Mouse (Mus musculus): Measurements from ENCODE around the gene Tomm40l.
A peak's percentile ranks its signal among the peaks of the same experiment; 100 is the strongest.

The Tomm40l gene

DNA sequence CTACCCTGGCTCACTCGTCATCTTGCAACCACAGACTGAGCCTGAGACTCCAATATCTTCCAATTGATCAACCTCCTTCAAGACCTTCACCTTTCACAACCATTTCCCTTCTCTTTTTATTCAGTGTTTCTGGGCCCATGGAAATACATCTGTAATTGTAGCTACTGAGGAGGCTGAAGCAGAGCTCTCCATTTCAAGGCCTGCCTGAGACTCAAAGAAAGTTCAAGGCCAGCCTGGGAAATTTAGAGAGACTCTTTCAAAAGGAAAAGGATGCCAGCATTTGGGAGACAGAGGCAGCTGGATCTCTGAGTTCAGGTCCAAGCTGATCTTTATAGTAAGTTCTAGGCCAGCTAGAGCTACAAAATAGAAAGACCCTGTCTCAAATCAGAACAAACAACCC lies 5.6 kb upstream of the Tomm40l start:
- no peak for DNase-seq (ENCODE audit: low read depth)

DNA sequence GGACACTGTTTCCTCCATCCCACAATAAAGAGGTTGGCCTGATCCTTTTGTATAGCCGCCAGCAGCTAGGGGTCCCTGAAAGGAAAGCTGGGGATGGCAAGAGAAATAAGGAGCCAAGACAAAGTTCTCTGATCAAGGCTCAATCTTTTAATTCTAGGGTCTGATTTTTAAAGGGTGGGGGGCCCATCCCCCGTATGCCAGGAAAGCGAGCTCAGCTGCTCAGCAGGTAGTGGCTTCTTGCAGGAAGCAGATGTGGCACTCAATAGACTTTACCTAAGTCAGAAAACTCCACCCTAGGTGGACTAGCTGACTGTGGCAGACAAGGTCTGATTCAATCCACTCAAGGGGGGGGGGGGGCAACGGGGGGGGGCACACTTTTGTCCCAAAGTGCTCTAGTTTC lies 4.5 kb upstream of the Tomm40l start:
- no peak for DNase-seq (ENCODE audit: low read depth)

DNA sequence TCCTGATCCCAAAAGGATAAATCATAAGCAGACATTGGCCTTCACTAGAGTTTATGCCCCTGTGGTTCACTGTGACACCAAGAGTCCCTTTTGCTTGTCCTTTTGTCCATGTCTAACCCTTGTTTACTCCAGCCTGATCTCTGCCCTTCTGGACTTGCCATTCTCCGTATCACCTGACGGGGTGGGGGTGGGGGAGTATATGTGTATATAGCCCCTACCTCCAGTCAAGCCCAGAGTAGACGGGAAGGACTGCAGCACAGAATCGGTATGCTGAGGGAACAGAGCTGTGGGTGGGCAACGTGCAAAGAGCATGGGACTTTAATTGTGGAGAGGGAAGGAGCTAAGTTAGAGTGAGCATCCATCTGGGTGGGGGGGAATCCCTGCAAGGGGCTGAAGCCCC lies 2.5 kb upstream of the Tomm40l start, which contains the start of gene Apoa2:
Apoa2 (plus strand) TSS at position 198 of the 400 bp plus-strand sequence.
- no peak for DNase-seq (ENCODE audit: low read depth)

DNA sequence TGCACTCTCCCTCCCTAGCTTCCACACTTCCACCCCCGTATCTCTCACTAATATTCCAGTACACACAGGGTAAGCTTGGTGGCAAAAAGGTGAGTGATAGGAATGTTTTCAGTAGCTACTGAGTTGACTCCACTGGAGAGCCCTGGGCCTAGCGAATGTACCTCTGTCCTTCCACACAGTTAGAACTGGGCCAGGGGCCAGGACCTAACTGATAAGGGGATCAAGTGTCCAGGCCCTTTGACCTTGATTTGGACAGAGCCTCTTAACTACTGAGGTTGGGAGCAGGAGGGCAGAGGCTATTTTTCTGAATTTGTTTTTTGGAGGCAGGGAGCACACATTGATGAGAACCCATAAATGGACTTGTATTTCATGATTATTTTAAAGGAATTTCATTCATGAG lies 1.5 kb upstream of the Tomm40l start:
- no peak for DNase-seq (ENCODE audit: low read depth)

DNA sequence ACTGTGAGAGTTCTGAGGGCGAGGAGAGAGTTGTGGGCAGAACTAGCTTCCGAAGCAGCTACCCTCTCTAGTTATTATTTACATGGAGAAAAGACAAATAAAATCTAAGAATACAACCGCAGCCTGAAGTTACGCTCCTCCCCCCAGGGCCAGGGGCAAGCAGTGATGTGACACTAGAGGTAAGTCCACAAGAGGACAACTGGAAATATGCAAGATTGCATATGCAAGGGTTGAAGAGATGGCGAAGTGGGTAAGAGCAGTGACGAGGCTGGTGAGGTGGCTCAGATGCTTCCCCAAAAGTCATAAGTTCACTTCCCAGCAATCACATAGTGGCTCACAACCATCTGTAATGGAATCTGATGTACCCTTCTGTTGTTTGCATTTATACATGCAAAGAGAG lies 854 bp upstream of the Tomm40l start:
- DNase-seq (ENCODE audit: low read depth), result peak; percentile 46

DNA sequence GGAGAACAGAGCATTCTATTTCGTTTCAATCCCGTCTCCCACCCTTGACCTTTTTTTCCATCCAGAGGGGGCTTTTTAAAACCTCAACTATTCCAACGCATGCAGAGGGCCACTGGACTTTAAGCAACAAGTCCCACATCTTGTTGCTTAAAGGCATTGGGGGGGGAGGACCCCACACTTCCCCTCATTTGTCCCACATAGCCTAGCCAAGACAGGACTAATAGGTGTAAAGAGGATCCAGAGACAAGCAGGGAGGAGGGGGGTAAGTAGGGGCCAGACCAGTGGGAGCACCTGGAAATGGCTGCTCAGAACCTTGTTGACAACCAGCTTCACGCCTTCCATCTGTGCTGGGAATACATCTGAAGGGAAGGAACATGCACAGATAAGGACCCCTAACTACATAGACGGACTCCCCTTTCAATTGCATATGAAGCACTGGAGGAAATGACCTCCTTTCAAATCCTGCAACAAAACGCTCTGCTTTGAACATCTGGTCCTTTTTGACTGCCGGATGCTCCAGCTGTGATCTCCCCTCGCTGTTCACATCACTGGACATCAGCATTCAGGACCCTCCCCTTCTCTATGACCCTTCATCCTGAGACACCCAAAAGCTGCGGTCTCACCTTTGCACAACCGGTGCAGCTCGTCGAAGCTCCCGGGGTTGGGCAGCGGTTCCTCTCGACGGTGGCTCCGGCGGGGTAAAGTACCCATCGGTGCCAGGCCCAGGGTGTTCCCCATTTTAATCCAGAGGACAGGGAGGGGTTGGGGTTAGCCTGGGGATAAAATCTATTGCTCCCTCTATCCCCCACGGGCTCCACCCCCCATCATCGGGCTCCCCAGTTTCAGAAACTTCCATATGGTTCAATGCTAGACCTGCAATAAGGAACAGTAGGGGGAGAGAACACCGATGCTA lies 777 bp downstream of the Tomm40l start:
- peak; percentile 42 for DNase-seq (ENCODE audit: low read depth)

- peak; percentile 89 for DNase-seq (ENCODE audit: low read depth)
Observed at GRCm38 (mm10) chr1:171220871-171221270, 1.4 kb downstream of the Tomm40l start.

DNA sequence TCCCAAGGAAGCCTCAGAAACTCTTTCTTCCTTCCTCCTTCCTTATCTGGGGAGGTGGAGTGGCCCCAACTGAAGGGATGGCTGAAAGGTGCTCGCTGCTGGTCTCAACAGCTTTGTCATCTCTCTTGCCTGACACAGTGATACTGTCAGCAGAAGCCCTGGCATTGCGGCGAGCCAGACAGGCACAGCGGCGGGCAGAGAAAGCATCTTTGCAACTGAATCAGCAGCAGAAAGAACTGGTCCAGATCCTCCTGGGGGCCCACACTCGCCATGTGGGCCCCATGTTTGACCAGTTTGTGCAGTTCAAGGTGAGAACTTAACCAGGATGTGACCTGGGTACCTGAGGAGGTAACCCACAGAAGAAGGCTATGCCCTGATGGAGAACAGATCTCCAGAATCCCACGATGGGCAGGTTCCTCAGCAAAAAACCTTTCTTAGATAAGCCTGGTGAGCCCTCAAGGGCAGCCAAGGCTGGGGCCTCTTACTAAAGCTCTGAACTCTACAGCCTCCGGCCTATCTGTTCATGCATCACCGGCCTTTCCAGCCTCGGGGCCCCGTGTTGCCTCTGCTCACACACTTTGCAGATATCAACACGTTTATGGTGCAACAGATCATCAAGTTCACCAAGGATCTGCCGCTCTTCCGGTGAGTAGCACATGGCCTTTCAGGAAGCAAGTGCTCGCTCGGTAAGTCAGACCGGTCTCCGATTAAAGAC lies 5.9 kb downstream of the Tomm40l start:
- DNase-seq (ENCODE audit: low read depth), result no peak

DNA sequence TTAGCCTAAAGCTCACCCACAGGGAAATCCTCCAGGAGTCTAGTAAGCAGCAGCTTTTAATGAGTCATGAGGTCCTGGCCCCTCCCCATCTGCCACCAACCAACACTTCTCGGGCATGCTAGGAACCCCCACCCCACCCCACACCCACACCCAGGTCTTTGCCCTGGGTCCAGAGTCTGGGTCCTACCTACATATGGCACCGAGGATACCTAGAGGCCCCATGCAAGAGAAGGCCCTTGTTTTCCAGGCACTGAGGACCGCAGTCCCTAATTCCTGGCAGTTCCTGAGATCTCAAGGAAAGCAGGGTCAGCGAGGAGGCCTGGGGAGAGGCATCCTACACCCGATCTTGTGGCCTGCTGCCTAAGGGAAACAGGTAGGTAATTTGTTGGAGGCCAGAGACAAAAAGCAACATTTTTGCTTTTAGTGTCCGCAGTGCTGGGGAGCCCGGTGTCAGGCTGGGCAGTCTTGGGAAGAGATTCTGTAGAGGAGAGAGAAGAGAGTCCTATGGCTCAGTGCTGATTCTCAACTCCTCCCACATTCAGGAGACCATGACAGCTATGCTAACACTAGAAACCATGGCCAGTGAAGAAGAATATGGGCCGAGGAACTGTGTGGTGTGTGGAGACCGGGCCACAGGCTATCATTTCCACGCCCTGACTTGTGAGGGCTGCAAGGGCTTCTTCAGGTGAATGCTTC lies 8.4 kb downstream of the Tomm40l start, which contains the start of gene Nr1i3:
Nr1i3 (plus strand) TSS at position 170 of the 696 bp plus-strand sequence.
- DNase-seq (ENCODE audit: low read depth), result no peak

- no peak for DNase-seq (ENCODE audit: low read depth)
Observed at GRCm38 (mm10) chr1:171212854-171213253, 9.5 kb downstream of the Tomm40l start.

DNA sequence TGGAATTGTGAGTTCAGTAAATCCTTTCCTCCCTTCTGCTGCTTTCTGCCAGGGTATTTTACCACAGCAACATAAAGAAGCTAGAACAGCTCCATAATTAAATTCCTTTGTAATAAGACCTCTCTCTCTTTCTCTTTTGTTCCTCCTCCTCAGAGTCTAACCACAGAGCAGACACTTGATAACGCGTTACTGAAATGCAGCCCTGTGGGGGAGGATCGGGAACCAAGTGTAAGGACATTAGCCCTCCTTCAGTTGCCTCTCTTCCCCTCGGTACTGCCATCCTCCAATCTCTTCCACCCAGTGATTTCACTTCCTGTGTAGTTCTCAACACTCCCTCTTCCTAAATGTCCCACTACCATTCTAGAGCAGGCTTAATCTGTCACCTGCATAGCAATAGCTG lies 12.9 kb downstream of the Tomm40l start:
- DNase-seq (ENCODE audit: low read depth), result no peak

GRCm38 (mm10) chr1:171205704-171206493 lies 16.4 kb downstream of the Tomm40l start:
- DNase-seq (ENCODE audit: low read depth), result no peak

DNA sequence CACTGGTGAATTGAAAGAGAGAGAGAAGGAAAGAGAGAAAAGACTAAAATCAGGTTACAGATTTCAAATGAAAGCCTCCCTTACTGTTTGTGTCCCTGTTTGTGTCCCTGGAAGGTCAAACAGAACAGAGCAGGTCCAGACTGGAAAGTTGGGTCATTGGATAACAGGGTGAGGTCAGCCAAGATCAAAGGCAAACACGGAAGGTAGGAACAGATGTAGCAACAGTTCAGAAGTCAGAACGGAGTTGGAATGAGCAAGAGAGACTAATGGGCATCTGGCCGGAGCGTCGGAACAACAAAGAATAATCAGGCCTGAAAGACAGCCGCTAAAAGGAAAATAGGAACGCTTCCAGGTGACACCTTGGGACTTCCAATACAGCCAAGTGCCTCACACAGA lies 18.1 kb downstream of the Tomm40l start:
- no peak for DNase-seq (ENCODE audit: low read depth)

- no peak for DNase-seq (ENCODE audit: low read depth)
Observed at GRCm38 (mm10) chr1:171203471-171204248, 18.7 kb downstream of the Tomm40l start.

- DNase-seq (ENCODE audit: low read depth), result no peak
Observed at GRCm38 (mm10) chr1:171200769-171201168, 21.5 kb downstream of the Tomm40l start.

DNA sequence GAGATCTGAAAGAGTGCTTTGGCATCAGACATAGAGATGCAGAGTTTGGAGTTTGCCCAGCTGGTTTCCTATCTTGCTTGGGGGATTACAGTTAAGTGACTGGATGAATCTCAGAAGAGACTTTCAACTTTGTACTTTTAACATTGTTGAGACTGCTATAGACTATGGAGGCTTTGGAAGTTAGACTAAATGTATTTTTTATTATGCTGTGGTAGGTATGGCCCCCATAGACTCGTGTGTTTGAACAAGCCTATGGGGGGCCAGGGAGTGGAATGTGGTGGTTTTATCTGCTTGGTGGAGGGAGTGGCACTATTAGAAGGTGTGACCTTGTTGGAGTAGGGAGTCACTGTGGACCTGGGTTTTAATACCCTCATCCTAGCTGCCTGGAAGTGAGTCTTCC lies 22.8 kb downstream of the Tomm40l start:
- no peak for DNase-seq (ENCODE audit: low read depth)

- DNase-seq (ENCODE audit: low read depth), result no peak
Observed at GRCm38 (mm10) chr1:171195887-171196397, 26.4 kb downstream of the Tomm40l start, which contains the start of gene Pcp4l1. Gene Pcp4l1, minus strand, starts transcription at chr1:171196268.

DNA sequence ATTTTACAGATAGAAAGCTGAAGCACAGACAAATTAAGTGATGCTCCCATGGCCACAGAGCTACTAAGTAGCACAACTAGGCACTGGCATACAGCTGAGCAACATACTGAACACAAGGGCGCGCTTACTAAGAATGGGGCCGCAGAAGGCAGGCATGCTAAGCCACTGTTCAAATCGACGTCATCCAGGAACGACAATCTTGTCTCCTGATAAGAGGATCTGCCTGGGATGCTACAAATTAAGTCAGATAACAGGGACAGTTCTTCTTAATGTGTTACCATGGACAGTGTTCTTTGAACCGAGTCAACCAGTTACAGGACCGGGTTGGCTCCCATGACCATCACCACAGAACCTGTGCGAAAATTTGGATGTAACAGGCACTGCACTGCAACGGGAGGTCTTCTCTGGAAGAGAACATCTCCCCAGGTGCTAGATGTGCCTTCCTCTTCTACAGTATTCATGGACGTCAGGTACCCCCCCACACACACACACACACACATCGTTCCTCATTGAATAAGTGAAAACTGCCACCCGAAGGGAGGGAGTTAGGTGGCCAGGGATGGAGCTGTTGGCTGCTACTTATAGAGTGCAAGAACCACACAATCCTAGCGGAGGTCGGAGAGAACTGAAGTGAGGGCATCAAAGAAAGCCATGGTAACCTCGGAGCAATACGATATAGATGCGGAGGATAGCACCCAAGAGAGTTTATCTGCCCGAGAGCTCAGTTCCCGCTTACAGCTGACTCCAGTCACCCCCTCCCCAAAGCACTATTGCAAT lies 27.1 kb downstream of the Tomm40l start:
- DNase-seq (ENCODE audit: low read depth), result no peak

GRCm38 (mm10) chr1:171193911-171194830 lies 28.1 kb downstream of the Tomm40l start:
- no peak for DNase-seq (ENCODE audit: low read depth)

All from naive thymus-derived CD4-positive, alpha-beta T cell, adult 2 months (primary cell).